In the genomic region with DNA sequence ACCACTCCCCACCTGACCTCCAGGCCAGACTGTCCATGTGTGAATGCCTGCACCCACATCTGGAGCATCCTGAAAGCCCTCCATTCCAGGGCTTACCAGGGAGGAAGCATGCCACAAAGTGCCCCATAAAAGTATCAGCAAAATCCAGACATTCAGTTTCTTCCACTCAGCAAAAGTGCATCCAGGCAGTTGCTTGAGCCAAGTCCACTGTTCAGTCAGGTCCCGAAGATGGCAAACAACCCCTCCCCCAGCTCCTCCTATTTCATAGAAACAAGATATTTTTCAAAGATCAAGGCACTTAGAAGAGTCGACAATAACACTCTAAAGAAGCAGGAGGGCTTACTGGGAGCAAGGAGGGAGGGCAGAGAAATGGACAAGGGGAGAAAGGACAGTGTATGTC, we compare ENCODE assay signal across 22 mouse cellular contexts. TPM values are rescaled to one million over a fixed set of nuclear protein-coding genes. Genes with fewer than 3 reads are reported as not detected.
DNase-seq lines count a peak whose midpoint lies in the region; ATAC-seq and TF ChIP-seq lines count a peak whose summit lies in the region.
"Had no signal": no experiment of that assay in that cellular context is flagged by ENCODE, and none has a peak within 500 bp of the region (broad histone marks: within the 10 kb centered on the region; RNA-seq: fewer than 3 reads in every experiment).

No protein-coding gene starts in this region.

- no peaks in the 10 kb centered on the region for H3K9me3 ChIP-seq in kidney, postnatal 0 days (replicated peaks; ENCODE audit: low read length)
- H3K9me3 ChIP-seq in neural tube, embryonic 11.5 days (ENCODE audit: control insufficient read depth, low read length), result no peaks in the 10 kb centered on the region
- H3K9me3 ChIP-seq in intestine, postnatal 0 days (ENCODE audit: control insufficient read depth), result no peaks in the 10 kb centered on the region
- H3K9me3 ChIP-seq: forebrain, embryonic 10.5 days; hindbrain, embryonic 15.5 days; limb, embryonic 13.5 days; megakaryocyte, embryonic 14.5 days; midbrain, embryonic 15.5 days had no signal

- no peak overlapping the region for H3K4me2 ChIP-seq in kidney, postnatal 0 days (ENCODE audit: low read length)
- H3K4me2 ChIP-seq in neural tube, embryonic 11.5 days (ENCODE audit: low read depth), result no peak overlapping the region
- no peak overlapping the region for H3K4me2 ChIP-seq in intestine, postnatal 0 days (replicated peaks; ENCODE audit: low read depth)
- H3K4me2 ChIP-seq: hindbrain, embryonic 15.5 days; limb, embryonic 13.5 days; midbrain, embryonic 15.5 days had no signal

- no peak overlapping the region for H3K9ac ChIP-seq in kidney, postnatal 0 days (ENCODE audit: low read depth, low read length)
- no peak overlapping the region for H3K9ac ChIP-seq in neural tube, embryonic 11.5 days (ENCODE audit: low read length)
- no peak overlapping the region for H3K9ac ChIP-seq in intestine, postnatal 0 days (ENCODE audit: low read depth, low read length)
- H3K9ac ChIP-seq: hindbrain, embryonic 15.5 days; limb, embryonic 13.5 days; midbrain, embryonic 15.5 days had no signal

- intact Hi-C loops in gastrocnemius, adult 2 months (cut with DNase I), result no loop called here

- TF ChIP-seq CTCF in gastrocnemius, adult 2 months (IDR thresholded peaks at IDR 0.05), result no peak
- TF ChIP-seq CTCF in kidney, postnatal 0 days (IDR thresholded peaks at IDR 0.05; ENCODE audit: low read depth), result no peak
- TF ChIP-seq CTCF in intestine, postnatal 0 days (IDR thresholded peaks at IDR 0.05; ENCODE audit: low read depth), result no peak

- H3K27me3 ChIP-seq in kidney, postnatal 0 days (ENCODE audit: insufficient read depth, low read length), result no peaks in the 10 kb centered on the region
- H3K27me3 ChIP-seq in neural tube, embryonic 11.5 days (ENCODE audit: control insufficient read depth, insufficient read depth, low read length), result no peaks in the 10 kb centered on the region
- H3K27me3 ChIP-seq in intestine, postnatal 0 days (replicated peaks; ENCODE audit: control insufficient read depth, insufficient read depth, low read length), result no peaks in the 10 kb centered on the region
- H3K27me3 ChIP-seq: hindbrain, embryonic 15.5 days; limb, embryonic 13.5 days; megakaryocyte, embryonic 14.5 days; midbrain, embryonic 15.5 days had no signal

- peak overlapping the region; percentile 93 for H3K27ac ChIP-seq in gastrocnemius, adult 2 months
- peak overlapping the region; percentile 34; the same call in 1 of the 2 replicates for H3K27ac ChIP-seq in kidney, postnatal 0 days
- 0 out of 2 replicates have a peak overlapping the region, but pooled peaks have one; percentile 29 for H3K27ac ChIP-seq in neural tube, embryonic 11.5 days (ENCODE audit: low read depth, low read length)
- no peak overlapping the region for H3K27ac ChIP-seq in intestine, postnatal 0 days (ENCODE audit: low read depth, low read length)
- H3K27ac ChIP-seq: forebrain, embryonic 10.5 days; hindbrain, embryonic 15.5 days; midbrain, embryonic 15.5 days had no signal

- peaks cover 30% of the 10 kb centered on the region for H3K36me3 ChIP-seq in kidney, postnatal 0 days (ENCODE audit: insufficient read depth, low read length)
- H3K36me3 ChIP-seq in neural tube, embryonic 11.5 days (ENCODE audit: control insufficient read depth, insufficient read depth, low read length), result peaks cover 2% of the 10 kb centered on the region; the same call in 1 of the 2 replicates
- peaks cover 53% of the 10 kb centered on the region for H3K36me3 ChIP-seq in intestine, postnatal 0 days (ENCODE audit: control insufficient read depth, insufficient read depth)

- no peak for DNase-seq in gastrocnemius, adult 2 months
- no peak for DNase-seq in gastrocnemius, adult 8-10 months (ENCODE audit: low spot score in 2 of 2)
- no peak for DNase-seq in kidney, postnatal 0 days (ENCODE audit: low spot score)
- no peak for DNase-seq in kidney, postnatal 25 days
- no peak for DNase-seq in neural tube, embryonic 11.5 days (ENCODE audit: low spot score)
- no peak for DNase-seq in neural tube, embryonic 10.5 days (ENCODE audit: extremely low spot score, low spot score)
- no peak for DNase-seq in cerebellum, postnatal 10 days
- DNase-seq: adrenal gland, postnatal 14 days; cerebellum, postnatal 14 days; gastrocnemius, postnatal 10 days; heart, postnatal 36 days; lung, adult 2 months; right cerebral cortex, adult 18-20 months; thymus, postnatal 14 days had no signal

- ATAC-seq in kidney, postnatal 0 days (replicated peaks; ENCODE audit: low FRiP score, low read depth), result no peak
- no peak for ATAC-seq in neural tube, embryonic 11.5 days (ENCODE audit: insufficient read depth, low FRiP score, low TSS enrichment)
- no peak for ATAC-seq in intestine, postnatal 0 days
- ATAC-seq: activated CD4-positive, CD25-positive, alpha-beta regulatory T cell, adult 4 months; intestine, embryonic 16.5 days; midbrain, embryonic 15.5 days had no signal

- WGBS in kidney, postnatal 0 days, result 30% methylated on average over 2 of the region's 2 CpGs
- 72% methylated on average over 2 of the region's 2 CpGs for WGBS in neural tube, embryonic 11.5 days
- 46% methylated on average over 2 of the region's 2 CpGs for WGBS in intestine, postnatal 0 days

- peaks cover 10% of the 10 kb centered on the region; the same call in 1 of the 2 replicates for H3K4me1 ChIP-seq in kidney, postnatal 0 days (replicated peaks; ENCODE audit: insufficient read depth, low read length)
- H3K4me1 ChIP-seq in neural tube, embryonic 11.5 days (ENCODE audit: control insufficient read depth, insufficient read depth, low read length), result peaks cover 19% of the 10 kb centered on the region
- 0 out of 2 replicates have a peak, but pooled peaks cover 5% of the 10 kb centered on the region for H3K4me1 ChIP-seq in intestine, postnatal 0 days (replicated peaks; ENCODE audit: control insufficient read depth, insufficient read depth, low read length)

- no peak overlapping the region for H3K4me3 ChIP-seq in gastrocnemius, adult 2 months
- no peak overlapping the region for H3K4me3 ChIP-seq in kidney, postnatal 0 days (replicated peaks; ENCODE audit: low read depth, low read length)
- H3K4me3 ChIP-seq in neural tube, embryonic 11.5 days (ENCODE audit: low read depth, low read length), result no peak overlapping the region
- H3K4me3 ChIP-seq in intestine, postnatal 0 days (ENCODE audit: low read depth, low read length), result no peak overlapping the region
- H3K4me3 ChIP-seq: forebrain, embryonic 10.5 days; hindbrain, embryonic 15.5 days; limb, embryonic 13.5 days; megakaryocyte, embryonic 14.5 days; midbrain, embryonic 15.5 days had no signal

RNA-seq across cellular contexts. Expression of a gene that starts 3.0 kb away (rescaled TPM):
- total RNA-seq in gastrocnemius, adult 2 months (2021), result 10 to 100 TPM; 20.8 to 25.6 TPM
- total RNA-seq in gastrocnemius, adult 8-10 months (2022), result 10 to 100 TPM; 22.1 to 27.1 (median 23.2) TPM
- polyA plus RNA-seq in kidney, postnatal 0 days (2015; fragmentation: Nextera tagmentation; extraction: Ambion mirVana), result 83.3 and 85.1 TPM in 2 replicates
- 138 and 148 TPM in 2 replicates for polyA plus RNA-seq in neural tube, embryonic 11.5 days (2014; fragmentation: Nextera tagmentation; extraction: Ambion mirVana)
- polyA plus RNA-seq in intestine, postnatal 0 days (2015; fragmentation: Nextera tagmentation; extraction: Ambion mirVana), result 22.2 and 24.6 TPM in 2 replicates

RNA-seq across cellular contexts. Expression of a gene that starts 8.6 kb away (rescaled TPM):
- total RNA-seq in gastrocnemius, adult 2 months (2021), result 1 to 10 TPM; 8.5 to 8.8 TPM
- 10 to 100 TPM in 1 of 4 experiments, 1 to 10 TPM in 3; 7.1 to 12.1 (median 9.0) TPM for total RNA-seq in gastrocnemius, adult 8-10 months (2022)
- 27.9 and 29.0 TPM in 2 replicates for polyA plus RNA-seq in kidney, postnatal 0 days (2015; fragmentation: Nextera tagmentation; extraction: Ambion mirVana)
- polyA plus RNA-seq in neural tube, embryonic 11.5 days (2014; fragmentation: Nextera tagmentation; extraction: Ambion mirVana), result 31.7 and 31.8 TPM in 2 replicates
- 14.4 and 15.1 TPM in 2 replicates for polyA plus RNA-seq in intestine, postnatal 0 days (2015; fragmentation: Nextera tagmentation; extraction: Ambion mirVana)
- polyA plus RNA-seq: activated CD4-positive, CD25-positive, alpha-beta regulatory T cell, adult 4 months had no signal

RNA-seq across cellular contexts. Expression of a gene that starts 12.9 kb away (rescaled TPM):
- total RNA-seq in gastrocnemius, adult 2 months (2021), result 1 to 10 TPM; 7.6 to 7.9 TPM
- 1 to 10 TPM; 7.6 to 8.8 (median 8.4) TPM for total RNA-seq in gastrocnemius, adult 8-10 months (2022)
- polyA plus RNA-seq in kidney, postnatal 0 days (2015; fragmentation: Nextera tagmentation; extraction: Ambion mirVana), result 45.0 and 50.1 TPM in 2 replicates
- 15.4 and 16.4 TPM in 2 replicates for polyA plus RNA-seq in neural tube, embryonic 11.5 days (2014; fragmentation: Nextera tagmentation; extraction: Ambion mirVana)
- 43.0 and 47.0 TPM in 2 replicates for polyA plus RNA-seq in intestine, postnatal 0 days (2015; fragmentation: Nextera tagmentation; extraction: Ambion mirVana)

RNA-seq across cellular contexts. Expression of a gene that starts 18.0 kb away (rescaled TPM):
- total RNA-seq in gastrocnemius, adult 2 months (2021), result 1 to 10 TPM; 4.1 to 5.4 TPM
- 1 to 10 TPM; 1.8 to 4.1 (median 2.7) TPM for total RNA-seq in gastrocnemius, adult 8-10 months (2022)
- 2.8 and 3.1 TPM in 2 replicates for polyA plus RNA-seq in kidney, postnatal 0 days (2015; fragmentation: Nextera tagmentation; extraction: Ambion mirVana)
- polyA plus RNA-seq in neural tube, embryonic 11.5 days (2014; fragmentation: Nextera tagmentation; extraction: Ambion mirVana), result 0.36 and 0.89 TPM in 2 replicates
- 0.52 and 0.65 TPM in 2 replicates for polyA plus RNA-seq in intestine, postnatal 0 days (2015; fragmentation: Nextera tagmentation; extraction: Ambion mirVana)

RNA-seq across cellular contexts. Expression of a gene that starts 33.5 kb away (rescaled TPM):
- under 1 TPM; 0.66 to 0.89 TPM for total RNA-seq in gastrocnemius, adult 2 months (2021)
- under 1 TPM; 0.29 to 0.70 (median 0.38) TPM for total RNA-seq in gastrocnemius, adult 8-10 months (2022)
- 15.0 and 16.4 TPM in 2 replicates for polyA plus RNA-seq in kidney, postnatal 0 days (2015; fragmentation: Nextera tagmentation; extraction: Ambion mirVana)
- 17.3 and 19.9 TPM in 2 replicates for polyA plus RNA-seq in neural tube, embryonic 11.5 days (2014; fragmentation: Nextera tagmentation; extraction: Ambion mirVana)
- polyA plus RNA-seq in intestine, postnatal 0 days (2015; fragmentation: Nextera tagmentation; extraction: Ambion mirVana), result 29.4 and 34.1 TPM in 2 replicates
